Mouse (Mus musculus) forebrain, embryonic 11.5 days (tissue): ENCODE measurements at regions not wholly inside any gene's neighbourhood (a gene's known extent, or its start where the extent isn't known, plus 50 kb on each side); places are given as distances from the start of the nearest gene placed in this dataset.

Source experiments
- ATAC-seq: fragments of 200-750 bp; cut with Nextera tagmentation; replicated peaks from 2 replicates; pipeline ENCODE4 v1.8.0; 2017; ENCODE audit warnings: moderate TSS enrichment; ENCODE audit not compliant: low FRiP score
- DNase-seq: peaks from one replicate; pipeline ENCODE4 v3.0.0-alpha.2; 2017; ENCODE audit warnings: low spot score
- H3K27ac ChIP-seq: fragments of 300-500 bp; sonication (generic); 2 replicates; pipeline ENCODE4 v1.5.1; 2014; ENCODE audit warnings: low read depth, low read length
- H3K27me3 ChIP-seq: fragments of 300-500 bp; sonication (generic); 2 replicates; pipeline ENCODE4 v1.6.1; 2014; ENCODE audit warnings: mild to moderate bottlenecking, low read length, mixed read lengths; ENCODE audit not compliant: control insufficient read depth, insufficient read depth
- H3K36me3 ChIP-seq: fragments of 300-500 bp; sonication (generic); 2 replicates; pipeline ENCODE4 v1.6.1; 2014; ENCODE audit warnings: mild to moderate bottlenecking, low read length, moderate library complexity, mixed read lengths; ENCODE audit not compliant: control insufficient read depth, insufficient read depth
- H3K4me1 ChIP-seq: fragments of 300-500 bp; sonication (generic); replicated peaks from 2 replicates; pipeline ENCODE4 v1.6.1; 2014; ENCODE audit warnings: low read length, mixed read lengths; ENCODE audit not compliant: control insufficient read depth, insufficient read depth
- H3K4me2 ChIP-seq: fragments of 300-500 bp; sonication (generic); 2 replicates; pipeline ENCODE4 v1.6.1; 2014; ENCODE audit warnings: low read depth, mild to moderate bottlenecking, low read length, moderate library complexity, mixed read lengths; ENCODE audit not compliant: severe bottlenecking
- H3K4me3 ChIP-seq: fragments of 300-500 bp; sonication (generic); 2 replicates; pipeline ENCODE4 v1.5.1; 2014; ENCODE audit warnings: low read depth, low read length
- H3K9ac ChIP-seq: fragments of 300-500 bp; sonication (generic); 2 replicates; pipeline ENCODE4 v1.6.1; 2014; ENCODE audit warnings: low read length
- H3K9me3 ChIP-seq: fragments of 300-500 bp; sonication (generic); 2 replicates; pipeline ENCODE4 v1.6.1; 2016; ENCODE audit warnings: low read length, mixed read lengths; ENCODE audit not compliant: control insufficient read depth
- WGBS: fragments of 180-500 bp; shearing (Covaris S2); extraction: QIAGEN DNeasy Blood & Tissue Kit; methylation state at CpG from one replicate; pipeline ENCODE4 v1.1.7; 2014; 5-methylcytosine and 5-hydroxymethylcytosine counted together

DNA sequence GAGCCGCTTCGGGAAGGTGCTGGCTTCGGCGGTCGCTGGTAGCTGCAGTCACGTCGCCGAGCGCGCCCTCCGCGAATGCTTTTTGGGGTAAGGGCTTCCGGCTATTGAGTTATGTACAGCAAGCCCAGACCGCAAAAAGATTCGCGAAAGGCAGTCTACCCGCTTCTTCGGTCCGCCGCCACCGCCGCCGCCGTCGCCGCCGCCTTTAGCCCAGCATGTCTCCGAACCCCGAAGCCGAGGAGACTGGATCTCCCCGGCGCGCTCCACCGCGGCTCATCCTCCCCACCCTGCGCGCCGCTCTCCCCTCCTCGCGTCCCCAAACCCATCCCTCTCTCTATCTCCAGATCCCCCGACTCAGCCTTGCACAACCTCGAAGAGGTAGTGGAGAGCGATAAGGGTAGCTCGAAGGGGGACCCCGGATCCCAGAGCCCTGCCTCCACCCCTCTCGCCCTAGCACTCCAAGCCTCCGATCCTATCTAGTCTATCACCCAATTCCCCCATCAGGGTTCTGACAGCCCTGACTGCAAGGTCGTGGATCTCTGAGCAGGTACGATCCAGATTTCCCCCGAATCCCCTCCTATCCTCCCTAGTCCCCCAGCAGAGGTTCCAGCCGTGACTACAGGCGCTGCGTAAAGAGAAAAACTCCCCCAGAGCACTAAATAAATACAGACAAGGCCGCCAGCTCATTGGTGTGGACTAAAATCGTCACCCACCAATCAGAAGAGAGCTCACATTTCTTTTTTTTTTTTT is 83.7 kb upstream of the Hsd17b12 start:
- under 1% methylated on average over 55 of the region's 55 CpGs for WGBS
- peak; percentile 66 for DNase-seq
- no peaks in the 10 kb centered on the region for H3K36me3 ChIP-seq
- H3K4me2 ChIP-seq, result peak overlapping the region; percentile 84
- no peak overlapping the region for H3K27ac ChIP-seq
- peak overlapping the region; percentile 37 for H3K4me3 ChIP-seq
- H3K9me3 ChIP-seq, result no peaks in the 10 kb centered on the region
- H3K9ac ChIP-seq, result no peak overlapping the region; the same call in 1 of the 2 replicates
- H3K27me3 ChIP-seq, result peaks cover 75% of the 10 kb centered on the region
- peaks cover 25% of the 10 kb centered on the region for H3K4me1 ChIP-seq
- ATAC-seq, result peak; percentile 19

DNA sequence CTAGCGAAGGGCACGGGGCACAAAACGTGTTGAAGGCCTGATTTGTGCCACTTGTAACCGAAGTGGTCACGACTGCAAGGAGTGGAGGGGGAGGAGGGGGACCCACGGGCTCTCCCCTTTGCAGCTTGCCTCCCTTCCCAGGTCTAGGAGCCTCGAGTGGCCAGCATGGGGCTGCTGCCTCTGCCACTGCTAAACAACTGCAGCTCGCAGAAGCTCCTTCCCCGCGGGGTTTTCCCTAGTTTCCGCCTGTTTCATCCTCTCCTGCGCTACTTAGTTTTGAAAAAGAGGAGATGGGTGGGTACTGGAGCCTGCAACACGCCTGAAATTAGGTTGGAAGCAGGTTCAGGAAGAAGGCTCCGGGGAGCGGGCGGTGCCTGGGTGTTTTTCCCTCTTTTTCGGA is 82.6 kb upstream of the Hsd17b12 start:
- no peak overlapping the region for H3K27ac ChIP-seq

DNA sequence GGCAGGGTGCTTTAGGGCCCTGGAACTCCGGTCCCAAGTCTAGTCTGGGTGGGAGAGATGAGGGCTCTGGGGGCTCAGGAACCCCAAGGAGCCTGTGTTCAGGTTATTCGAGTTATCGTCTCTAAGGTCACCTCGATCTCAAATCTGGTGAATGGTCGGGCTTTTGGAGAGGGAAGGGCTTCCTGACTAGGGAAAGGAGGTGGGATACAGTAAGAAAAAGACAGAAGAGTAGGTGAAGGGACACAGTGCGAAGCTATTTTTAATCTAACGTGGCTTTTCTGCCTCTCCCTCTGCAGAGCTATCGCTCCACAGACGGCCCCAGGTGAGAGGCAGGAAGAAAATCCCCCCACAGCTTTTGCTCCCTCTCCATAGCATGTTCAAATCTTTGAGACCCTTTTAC is 81.8 kb upstream of the Hsd17b12 start:
- no peak overlapping the region for H3K4me3 ChIP-seq
- no peak overlapping the region for H3K9ac ChIP-seq
- DNase-seq (no peak), ATAC-seq (no peak)
- H3K36me3 ChIP-seq, result no peaks in the 10 kb centered on the region
- WGBS, result 11% methylated on average over 9 of the region's 9 CpGs
- no peaks in the 10 kb centered on the region for H3K9me3 ChIP-seq
- no peak overlapping the region for H3K4me2 ChIP-seq
- H3K27me3 ChIP-seq, result peaks cover 59% of the 10 kb centered on the region
- H3K27ac ChIP-seq, result no peak overlapping the region
- peaks cover 21% of the 10 kb centered on the region; the same call in 1 of the 2 replicates for H3K4me1 ChIP-seq

More for the DNA sequence above, 82.6 kb upstream of the Hsd17b12 start:
- Histone ChIP-seq H3K4me1 (peaks cover 21% of the 10 kb centered on the region), H3K4me3 (peak overlapping the region; percentile 37), H3K36me3 (no peaks in the 10 kb centered on the region), H3K4me2 (peak overlapping the region; percentile 84), H3K9ac (0 out of 2 replicates have a peak overlapping the region, but pooled peaks have one; percentile 10), H3K27me3 (peaks cover 66% of the 10 kb centered on the region), H3K9me3 (no peaks in the 10 kb centered on the region)
- DNase-seq (peak; percentile 58), ATAC-seq (no peak)
- WGBS, result 1% methylated on average over 17 of the region's 17 CpGs

DNA sequence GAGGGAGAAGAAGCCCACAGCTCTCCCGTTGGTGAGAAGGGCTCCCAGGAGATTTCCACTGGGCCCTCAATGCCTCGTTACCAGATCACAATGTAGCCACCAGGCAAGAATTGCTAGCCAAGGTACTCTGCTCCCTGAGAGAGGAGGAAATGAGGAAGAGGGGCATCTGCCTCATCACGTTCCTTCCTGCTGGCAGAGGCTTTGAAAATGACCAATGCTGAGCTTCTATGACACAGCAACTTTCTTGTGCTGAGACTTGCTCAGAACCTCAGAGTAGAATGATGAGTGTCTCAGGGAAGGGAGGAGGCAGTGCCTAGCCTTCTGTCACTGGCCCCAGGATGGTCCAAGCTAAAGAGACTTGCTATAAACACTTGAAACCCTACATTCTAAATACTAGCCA is 78.7 kb upstream of the Hsd17b12 start:
- DNase-seq, result no peak
- H3K4me3 ChIP-seq, result no peak overlapping the region
- H3K9me3 ChIP-seq, result no peaks in the 10 kb centered on the region
- H3K4me2 ChIP-seq, result no peak overlapping the region
- H3K36me3 ChIP-seq, result no peaks in the 10 kb centered on the region
- H3K4me1 ChIP-seq, result peaks cover 11% of the 10 kb centered on the region; the same call in 1 of the 2 replicates
- ATAC-seq, result no peak
- no peak overlapping the region for H3K27ac ChIP-seq
- peaks cover 28% of the 10 kb centered on the region for H3K27me3 ChIP-seq
- WGBS, result 48% methylated on average over 3 of the region's 3 CpGs
- no peak overlapping the region for H3K9ac ChIP-seq

DNA sequence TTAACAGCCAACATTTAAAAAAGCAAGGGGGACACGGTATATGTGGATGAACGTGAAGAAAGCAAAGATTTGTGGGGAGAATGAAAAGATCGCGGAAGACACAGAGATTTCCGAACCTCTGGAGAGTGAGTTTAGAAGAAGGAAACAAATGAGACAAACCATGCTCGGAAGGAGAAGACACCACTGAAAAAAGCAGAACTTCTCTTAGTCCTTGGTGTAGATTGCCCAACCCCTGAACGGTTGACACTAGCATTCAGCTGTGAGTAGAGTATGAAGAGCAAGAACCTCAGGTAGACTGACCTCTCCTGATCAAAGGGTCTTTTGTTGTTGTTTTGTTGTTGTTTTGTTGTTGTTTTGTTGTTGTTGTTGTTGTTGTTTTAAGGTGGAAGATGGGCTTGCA is 75.8 kb upstream of the Hsd17b12 start:
- DNase-seq (no peak), ATAC-seq (no peak)
- Histone ChIP-seq H3K27ac (no peak overlapping the region), H3K9ac (no peak overlapping the region), H3K36me3 (no peaks in the 10 kb centered on the region), H3K4me3 (no peak overlapping the region), H3K4me1 (no peaks in the 10 kb centered on the region), H3K9me3 (no peaks in the 10 kb centered on the region), H3K4me2 (no peak overlapping the region), H3K27me3 (no peaks in the 10 kb centered on the region; the same call in none of the 2 replicates)
- 90% methylated on average over 7 of the region's 7 CpGs for WGBS

DNA sequence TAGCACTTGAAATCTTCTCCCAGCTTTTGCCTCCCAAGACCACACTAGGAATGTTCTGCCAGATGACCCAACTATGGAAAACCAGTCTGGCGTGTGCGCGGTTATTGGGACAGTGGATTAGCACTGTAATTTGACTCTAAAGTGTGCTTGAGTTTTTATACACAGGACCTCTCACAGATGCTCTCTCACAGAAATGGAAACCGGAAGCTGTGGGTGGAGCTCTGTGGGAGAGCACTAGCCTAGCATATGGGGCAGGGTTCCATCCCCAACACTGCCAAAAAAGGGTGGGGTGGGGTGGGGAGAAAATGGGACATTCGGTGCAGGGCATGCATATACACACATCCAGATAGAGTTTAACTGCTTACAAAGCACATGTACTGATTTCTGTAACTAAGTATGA is 61.7 kb upstream of the Hsd17b12 start:
- WGBS, result 86% methylated on average over 5 of the region's 5 CpGs
- DNase-seq, result no peak
- H3K4me1 ChIP-seq, result no peaks in the 10 kb centered on the region

DNA sequence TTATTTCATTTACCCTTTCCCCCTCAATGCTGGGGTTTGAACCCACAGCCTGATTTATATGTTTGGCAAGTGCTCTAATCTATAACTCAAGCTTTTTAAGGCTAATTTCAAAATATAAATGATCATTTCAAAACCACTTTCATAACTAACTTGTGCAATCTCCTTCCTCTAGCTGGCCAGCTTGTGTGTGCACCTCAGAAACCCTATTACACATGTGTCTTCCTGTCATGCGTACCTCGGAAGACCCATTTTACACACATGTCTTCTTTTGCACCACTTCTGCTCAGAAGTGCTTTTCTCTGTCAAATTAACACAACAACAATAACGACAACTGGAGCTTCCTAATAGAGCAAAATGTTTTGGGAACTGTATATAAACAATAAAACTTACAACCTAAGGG is 59.7 kb upstream of the Hsd17b12 start:
- ATAC-seq, result no peak
- H3K4me2 ChIP-seq, result no peak overlapping the region
- 85% methylated on average over 3 of the region's 3 CpGs for WGBS

More for the DNA sequence above, 61.7 kb upstream of the Hsd17b12 start:
- Histone ChIP-seq H3K4me2 (no peak overlapping the region), H3K27ac (no peak overlapping the region), H3K4me3 (no peak overlapping the region), H3K9ac (no peak overlapping the region), H3K27me3 (no peaks in the 10 kb centered on the region), H3K9me3 (no peaks in the 10 kb centered on the region), H3K36me3 (no peaks in the 10 kb centered on the region)
- ATAC-seq, result no peak

DNA sequence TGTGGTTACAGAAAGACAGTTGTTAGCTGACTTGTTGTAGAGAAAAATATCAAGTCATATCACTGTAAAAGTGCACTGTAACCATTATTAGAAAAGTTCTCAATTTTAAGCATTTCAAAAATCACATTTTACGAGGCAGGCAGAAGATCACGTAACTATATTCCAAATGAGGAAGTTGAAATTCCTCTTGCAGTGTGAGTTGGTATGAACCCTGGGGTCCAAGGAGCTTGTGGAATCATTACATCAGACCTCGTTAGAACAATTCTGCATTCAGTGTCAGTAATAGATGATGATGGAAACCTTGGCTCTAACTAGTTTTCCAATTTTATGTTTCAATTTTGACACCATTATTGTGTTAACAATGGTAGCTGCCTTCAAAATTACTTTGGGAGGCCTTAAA is 57.7 kb upstream of the Hsd17b12 start:
- ATAC-seq (no peak), DNase-seq (no peak)
- Histone ChIP-seq H3K4me1 (no peaks in the 10 kb centered on the region), H3K4me2 (no peak overlapping the region), H3K27ac (no peak overlapping the region), H3K4me3 (no peak overlapping the region), H3K36me3 (no peaks in the 10 kb centered on the region), H3K9ac (no peak overlapping the region), H3K9me3 (no peaks in the 10 kb centered on the region), H3K27me3 (no peaks in the 10 kb centered on the region)
- 88% methylated on average over 3 of the region's 3 CpGs for WGBS

More for the DNA sequence above, 59.7 kb upstream of the Hsd17b12 start:
- H3K4me3 ChIP-seq, result no peak overlapping the region
- no peaks in the 10 kb centered on the region for H3K27me3 ChIP-seq
- no peak for DNase-seq
- H3K27ac ChIP-seq, result no peak overlapping the region
- no peaks in the 10 kb centered on the region for H3K9me3 ChIP-seq
- no peaks in the 10 kb centered on the region for H3K4me1 ChIP-seq
- H3K36me3 ChIP-seq, result no peaks in the 10 kb centered on the region
- no peak overlapping the region for H3K9ac ChIP-seq
